Mouse (Mus musculus) G1E (cell line): ENCODE data around the gene AL731706.1.

Source experiments
- CTCF ChIP-seq: IDR thresholded peaks from 2 replicates; pipeline ENCODE4 v1.5.1; 2012; ENCODE audit warnings: low read depth, low read length, inconsistent platforms, mixed read lengths
- GATA1 ChIP-seq: IDR thresholded peaks from 2 replicates; pipeline ENCODE4 v1.6.1; 2012; ENCODE audit warnings: borderline replicate concordance, low read length, inconsistent platforms, mixed read lengths
- GATA2 ChIP-seq: IDR thresholded peaks from 2 replicates; pipeline ENCODE4 v1.6.1; 2012; ENCODE audit warnings: low read depth, low read length, inconsistent platforms, borderline replicate concordance
- POLR2AphosphoS5 ChIP-seq: IDR thresholded peaks from 2 replicates; pipeline ENCODE4 v1.6.1; 2012; ENCODE audit warnings: low read depth, low read length, inconsistent platforms; ENCODE audit not compliant: insufficient replicate concordance
- TAL1 ChIP-seq: conservative IDR thresholded peaks from 2 replicates; pipeline ENCODE4 v1.6.1; 2012; ENCODE audit warnings: low read depth, low read length, inconsistent platforms, mixed read lengths

- no peak for TF ChIP-seq TAL1
- TF ChIP-seq CTCF: no peak
- TF ChIP-seq GATA1: no peak
- no peak for TF ChIP-seq GATA2
- TF ChIP-seq POLR2AphosphoS5: no peak
These were observed 20.8 kb upstream of the AL731706.1 start for GRCm38 (mm10) chr2:136911958-136912411.
